Mouse (Mus musculus): ENCODE measurements at regions not wholly inside any gene's neighbourhood (a gene's known extent, or its start where the extent isn't known, plus 50 kb on each side); places are given as distances from the start of the nearest gene placed in this dataset.

DNA sequence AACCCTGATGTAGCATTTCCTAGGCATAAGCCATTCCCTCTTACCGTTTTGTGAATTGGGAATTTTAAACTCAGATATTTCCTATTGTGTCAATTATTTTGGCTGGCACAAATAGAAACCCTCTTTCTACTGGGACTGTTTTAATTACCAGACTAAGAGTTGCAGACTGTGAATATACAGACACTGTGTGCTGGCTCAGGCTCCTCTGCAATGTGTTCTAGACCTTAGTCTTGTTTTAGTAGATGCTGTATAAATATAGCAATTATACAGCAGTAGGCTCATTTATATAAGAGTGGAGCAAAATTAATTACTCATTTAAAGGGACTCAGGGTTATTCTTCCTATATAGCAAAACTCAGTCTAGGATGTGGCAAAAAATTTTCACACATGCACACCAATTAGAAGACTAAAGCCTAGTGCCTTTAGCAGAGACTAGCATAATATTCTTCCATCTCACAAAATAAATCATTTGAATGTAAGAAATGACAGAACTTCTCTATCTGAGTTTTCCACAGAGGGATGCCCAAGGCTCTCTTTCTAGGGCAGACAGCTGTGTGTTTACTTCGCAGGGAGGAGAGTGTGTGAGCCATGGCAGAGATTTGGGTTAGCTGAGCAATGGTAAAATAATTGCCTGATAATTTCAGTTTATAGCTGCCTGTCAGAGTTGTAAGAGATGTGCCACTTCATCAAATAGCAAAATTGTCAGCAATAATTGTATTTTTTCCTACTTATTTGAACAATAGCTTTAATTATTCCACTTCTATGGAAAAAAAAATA is 941.9 kb downstream of the Stpg2 start:
- DNase-seq (ENCODE audit: low spot score in 2 of 2) = no peak
- intact Hi-C loops (cut with DNase I) = no loop called here

DNA sequence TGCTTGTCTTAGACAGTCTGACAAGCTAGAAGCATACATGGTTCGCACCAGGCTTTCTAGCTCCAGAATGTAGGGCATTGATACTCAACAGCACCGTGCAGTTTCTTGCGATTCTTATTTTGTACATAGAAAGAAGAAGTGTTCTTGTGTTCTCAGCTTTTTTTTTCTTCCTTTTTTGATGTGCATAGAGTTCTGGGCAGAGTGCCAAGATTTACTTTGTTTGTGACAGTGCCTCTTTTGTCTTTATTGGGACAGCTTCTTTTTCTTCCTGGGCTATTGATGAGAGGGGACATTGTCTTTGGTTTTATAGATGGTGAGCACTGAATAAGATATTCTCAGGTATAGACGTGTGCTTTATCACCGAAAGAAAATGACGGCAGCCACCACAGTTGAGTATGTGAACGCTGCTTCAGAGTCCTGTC is 945.0 kb downstream of the Stpg2 start:
- intact Hi-C loops (cut with DNase I) = no loop called here
- no peak for DNase-seq (ENCODE audit: low spot score in 2 of 2)

DNA sequence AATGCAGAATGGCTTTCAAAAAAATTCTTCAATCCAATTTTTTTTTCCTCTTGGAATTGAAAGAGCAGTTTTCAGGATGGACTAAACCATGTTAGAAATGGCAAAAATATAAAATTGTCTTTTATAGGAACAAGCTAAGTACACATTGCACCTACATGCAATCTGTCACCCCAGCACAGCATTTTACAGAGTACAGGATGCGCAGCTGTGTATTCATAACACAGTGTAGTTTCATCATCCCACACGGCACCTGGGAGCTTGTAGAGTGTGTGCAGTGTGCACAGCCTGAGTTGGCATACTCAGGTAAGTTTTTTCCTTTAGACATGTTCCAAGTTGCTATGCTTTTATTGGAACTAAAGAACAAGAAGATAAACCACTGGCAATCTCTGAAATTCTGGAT is 974.0 kb downstream of the Stpg2 start:
- DNase-seq (ENCODE audit: low spot score in 2 of 2) = peak; percentile 57 to 65
- intact Hi-C loops (cut with DNase I) = no loop called here

DNA sequence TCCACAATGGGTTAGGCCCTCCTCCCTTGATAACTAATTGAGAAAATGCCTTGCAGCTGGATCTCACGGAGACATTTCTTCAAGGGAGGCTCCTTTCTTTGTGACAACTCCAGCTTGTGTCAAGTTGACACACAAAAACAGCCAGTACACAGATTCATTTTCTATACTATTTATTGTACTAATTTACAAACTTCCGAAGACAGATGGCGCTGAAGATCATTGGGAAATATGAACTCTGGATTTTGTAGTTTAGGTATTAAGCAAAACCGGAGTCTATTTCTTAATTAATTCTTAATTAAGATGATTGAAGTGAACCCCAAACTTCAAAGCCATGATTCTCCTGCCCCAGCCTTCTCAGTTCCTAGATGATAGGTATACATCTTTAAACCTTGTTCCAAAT is 977.2 kb downstream of the Stpg2 start:
- intact Hi-C loops (cut with DNase I) = loop anchor here (10.0 kb wide), 1 partner anchor 1652 kb away; no protein-coding TSS in a partner anchor
- DNase-seq (ENCODE audit: low spot score in 2 of 2) = no peak

DNA sequence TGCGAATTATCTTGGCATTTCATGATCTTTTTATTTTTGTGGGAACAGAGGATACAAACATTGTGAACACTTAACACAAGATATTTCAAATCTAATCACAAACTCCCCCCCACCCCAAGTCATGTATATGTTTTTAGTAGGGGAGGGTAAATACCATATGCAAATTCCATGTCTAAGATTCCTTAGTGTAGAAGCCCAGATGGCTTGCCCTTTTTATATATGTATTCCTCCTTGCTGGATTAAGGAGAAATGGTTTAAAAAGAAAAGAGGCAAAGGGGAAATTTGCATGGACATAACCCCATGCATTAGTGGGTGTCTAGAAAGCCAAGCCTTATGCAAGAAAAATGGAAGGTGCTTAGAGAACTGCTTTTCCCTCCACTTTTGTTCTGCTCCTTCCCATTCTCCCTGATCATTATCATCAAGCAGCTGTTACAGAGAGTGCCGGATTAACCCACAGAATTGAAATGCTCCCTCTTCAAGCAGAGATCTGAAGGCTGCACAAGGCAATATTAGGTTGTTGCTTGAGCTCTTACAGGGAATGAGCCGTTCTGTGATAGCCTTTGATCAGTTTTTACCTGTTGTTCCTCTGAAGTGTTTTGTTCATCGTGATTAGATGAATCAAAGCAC is 979.5 kb downstream of the Stpg2 start:
- intact Hi-C loops (cut with DNase I) = loop anchor here (10.0 kb wide), 1 partner anchor 1650 kb away; no protein-coding TSS in a partner anchor
- no peak for DNase-seq (ENCODE audit: low spot score in 2 of 2)

DNA sequence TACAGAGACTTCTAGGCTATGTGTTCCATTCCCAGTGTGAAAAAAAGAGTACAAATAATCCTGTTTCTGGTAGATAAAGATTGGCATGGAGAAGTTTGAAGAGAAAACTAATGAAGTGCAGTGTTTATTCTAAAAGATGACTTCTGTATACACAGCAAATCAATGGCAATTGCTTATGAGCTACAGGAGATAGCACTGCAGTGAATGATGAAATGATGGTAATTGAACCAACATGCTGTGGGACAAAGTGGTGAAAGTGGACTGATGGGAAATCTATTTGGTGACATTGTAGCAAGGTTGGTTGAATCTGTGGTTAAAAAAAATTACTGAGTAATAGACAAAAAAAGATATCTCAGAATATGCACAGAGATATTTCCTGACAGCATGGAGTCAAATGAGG is 1000.4 kb downstream of the Stpg2 start:
- intact Hi-C loops (cut with DNase I) = no loop called here
- DNase-seq (ENCODE audit: low spot score in 2 of 2) = no peak

DNA sequence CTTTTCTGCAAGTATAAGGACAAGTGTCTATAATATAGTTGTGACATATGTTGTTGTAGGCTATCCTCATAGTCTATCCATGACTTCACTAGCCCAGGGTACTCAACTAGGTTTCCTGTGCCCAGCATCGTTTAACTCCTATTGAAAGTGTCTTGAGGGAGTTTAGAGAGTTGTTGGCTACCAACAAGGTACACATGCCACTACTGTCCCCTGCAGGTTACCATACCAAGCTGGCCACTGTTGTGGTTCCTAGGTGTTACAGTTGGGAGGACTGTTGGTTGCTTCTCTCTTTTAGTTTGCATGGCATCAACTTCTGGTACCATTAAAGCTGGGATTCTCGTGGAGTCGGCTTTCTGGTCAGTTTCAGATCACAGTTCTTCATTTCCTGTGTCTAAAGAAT is 990.7 kb downstream of the Pdha2 start:
- intact Hi-C loops (cut with DNase I) = no loop called here
- no peak for DNase-seq (ENCODE audit: low spot score in 2 of 2)

DNA sequence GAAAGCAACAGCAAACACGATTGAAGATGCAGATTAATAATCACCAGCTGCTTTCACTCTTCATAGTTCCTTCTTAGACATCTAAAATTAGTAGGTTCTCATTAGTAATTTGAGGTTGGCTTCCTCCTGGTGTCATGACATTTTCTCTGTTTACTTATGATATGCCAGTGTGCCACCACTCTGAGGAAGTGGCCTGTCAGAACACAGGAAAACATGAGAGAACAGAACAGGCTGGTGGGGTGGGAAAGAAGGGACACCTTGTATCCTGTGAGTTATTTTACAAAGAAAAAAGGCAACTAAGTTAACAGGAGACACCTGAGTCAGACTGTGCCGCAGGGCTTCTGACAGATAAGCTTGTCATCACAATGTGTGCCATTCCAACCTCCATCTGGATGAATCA is 981.4 kb downstream of the Pdha2 start:
- intact Hi-C loops (cut with DNase I) = no loop called here

DNA sequence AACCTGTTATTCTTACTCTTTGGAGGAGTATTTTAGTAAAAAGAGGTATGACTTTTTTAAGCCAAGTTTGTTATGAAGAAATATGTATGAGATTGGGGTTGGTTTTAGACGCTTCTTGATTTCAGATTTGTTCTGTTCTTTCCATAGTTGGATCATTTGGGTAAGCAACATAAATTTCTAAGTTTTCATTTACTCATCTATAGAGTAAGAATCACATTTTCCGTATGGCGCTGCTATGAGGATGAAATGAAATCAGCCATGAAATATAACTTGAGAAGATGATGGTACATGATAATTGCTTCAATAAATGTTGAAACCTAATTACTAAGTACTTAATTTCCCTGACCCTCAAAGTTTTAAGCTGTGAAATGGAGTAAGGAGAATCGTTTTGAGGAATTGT is 979.0 kb downstream of the Pdha2 start:
- intact Hi-C loops (cut with DNase I) = no loop called here
- no peak for DNase-seq (ENCODE audit: low spot score in 2 of 2)

More for the DNA sequence above, 981.4 kb downstream of the Pdha2 start:
- DNase-seq (ENCODE audit: low spot score in 2 of 2) = no peak

DNA sequence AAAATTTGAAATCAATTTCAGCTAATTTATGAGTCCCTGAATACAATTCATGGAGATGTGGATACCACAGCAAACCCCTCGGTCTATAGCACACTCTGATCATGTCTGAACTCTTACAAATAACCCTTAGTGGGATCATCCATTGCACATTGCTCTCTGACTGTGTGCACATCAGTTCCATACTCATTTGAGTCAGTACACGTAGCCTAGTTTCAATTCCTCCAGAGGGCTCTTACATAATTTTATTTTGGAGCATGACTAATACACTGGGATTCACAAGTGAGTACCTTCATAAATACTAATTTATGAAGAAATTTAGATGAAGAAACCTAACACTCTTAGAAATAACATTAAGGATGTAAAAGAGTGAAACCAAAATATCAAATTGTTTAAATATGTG is 978.3 kb downstream of the Pdha2 start:
- no peak for DNase-seq (ENCODE audit: low spot score in 2 of 2)
- intact Hi-C loops (cut with DNase I) = no loop called here

DNA sequence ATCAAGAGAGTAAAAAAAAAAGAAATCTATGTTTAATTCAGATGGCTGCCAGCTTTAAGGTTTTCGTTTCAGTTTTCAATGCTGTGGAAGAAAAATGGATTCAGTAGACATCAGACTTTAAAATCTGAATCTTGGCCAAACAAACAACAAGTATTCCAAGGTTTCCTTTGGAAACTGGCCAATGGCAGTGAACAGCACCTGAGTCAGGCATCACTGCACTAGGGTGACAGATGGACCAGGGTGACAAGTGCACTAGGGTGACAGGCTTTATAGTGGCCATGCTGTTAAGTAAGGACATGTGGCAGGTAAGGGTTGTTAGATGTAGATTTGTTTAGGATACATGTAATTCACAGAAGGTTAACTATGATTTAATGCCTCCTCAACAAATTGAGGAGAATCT is 972.9 kb downstream of the Pdha2 start:
- no peak for DNase-seq (ENCODE audit: low spot score in 2 of 2)
- intact Hi-C loops (cut with DNase I) = no loop called here

Small RNAs in the stretch of these regions (microRNA-seq; reads per million reads assigned to microRNA genes)
- gene Mir7j = 21.1 reads per million, percentile 39 among the genes with 10 or more reads in this experiment

Measured in left cerebral cortex, postnatal 36 days (tissue).